Comparison of ENCODE assay signal across 8 mouse cellular contexts in the genomic region with DNA sequence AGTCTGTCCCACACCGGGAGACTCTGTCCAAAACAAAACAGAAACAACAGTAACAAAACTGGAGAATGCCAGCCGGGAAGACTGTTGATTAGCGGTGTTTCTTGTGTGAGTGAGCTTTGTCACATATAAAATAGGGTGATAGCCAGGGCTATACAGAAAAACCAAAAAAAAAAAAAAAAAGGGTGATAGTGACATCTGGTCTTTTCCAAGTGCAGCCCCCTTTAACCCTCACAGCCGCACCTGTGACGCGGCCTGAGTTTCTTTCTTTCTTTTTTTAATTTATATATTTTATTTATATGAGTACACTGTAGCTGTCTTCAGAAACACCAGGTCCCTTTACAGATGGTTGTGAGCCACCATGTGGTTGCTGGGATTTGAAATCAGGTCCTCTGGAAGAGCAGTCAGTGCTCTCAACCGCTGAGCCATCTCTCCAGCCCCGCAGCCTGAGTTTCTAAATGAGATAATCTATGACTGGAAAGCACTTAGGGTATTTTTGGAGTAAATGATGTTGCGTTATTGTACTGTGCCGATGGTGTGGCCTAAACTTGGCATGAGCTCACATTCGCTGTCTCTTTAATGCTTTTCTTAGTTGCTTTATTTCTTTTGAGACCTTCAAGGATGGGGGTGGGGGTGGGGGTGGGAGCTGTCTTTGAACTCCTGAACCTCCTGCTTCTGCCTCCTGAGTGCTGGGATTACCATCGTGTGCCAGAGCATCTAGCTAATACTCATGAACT. TPM values are rescaled to one million over a fixed set of nuclear protein-coding genes. Genes with fewer than 3 reads are reported as not detected.
DNase-seq lines count a peak whose midpoint lies in the region; ATAC-seq and TF ChIP-seq lines count a peak whose summit lies in the region.

No protein-coding gene starts in this region.

- H3K9me3 ChIP-seq in limb, embryonic 14.5 days (ENCODE audit: control insufficient read depth, low read length) = no peaks in the 10 kb centered on the region
- H3K9me3 ChIP-seq in stomach, embryonic 16.5 days (replicated peaks; ENCODE audit: control insufficient read depth, low read length) = no peaks in the 10 kb centered on the region

- no peak for TF ChIP-seq POLR2A in cerebellum, adult 2 months (IDR thresholded peaks at IDR 0.05; ENCODE audit: borderline replicate concordance, insufficient read depth, low read length)
- TF ChIP-seq POLR2A in thymus, adult 2 months (IDR thresholded peaks at IDR 0.05; ENCODE audit: control insufficient read depth, extremely low read depth, insufficient read depth, low read length, poor library complexity) = no peak
- no peak for TF ChIP-seq POLR2A in limb, embryonic 14.5 days (IDR thresholded peaks at IDR 0.05; ENCODE audit: borderline replicate concordance, extremely low read depth, insufficient read depth, insufficient read length)

- H3K4me1 ChIP-seq in cerebellum, adult 2 months (ENCODE audit: control insufficient read depth, insufficient read depth, low read length) = peaks cover 9% of the 10 kb centered on the region
- H3K4me1 ChIP-seq in thymus, adult 2 months (replicated peaks; ENCODE audit: control insufficient read depth, insufficient read depth, low read length) = peaks cover 2% of the 10 kb centered on the region
- peaks cover 24% of the 10 kb centered on the region for H3K4me1 ChIP-seq in limb, embryonic 14.5 days (ENCODE audit: control insufficient read depth, insufficient read depth, low read length)
- H3K4me1 ChIP-seq in stomach, embryonic 16.5 days (ENCODE audit: control insufficient read depth, insufficient read depth, low read length) = peaks cover 27% of the 10 kb centered on the region

- H3K36me3 ChIP-seq in thymus, adult 2 months (ENCODE audit: control insufficient read depth, insufficient read depth, low read length) = no peaks in the 10 kb centered on the region
- no peaks in the 10 kb centered on the region for H3K36me3 ChIP-seq in limb, embryonic 14.5 days (ENCODE audit: control insufficient read depth, insufficient read depth, low read length)
- no peaks in the 10 kb centered on the region for H3K36me3 ChIP-seq in stomach, embryonic 16.5 days (ENCODE audit: control insufficient read depth, insufficient read depth, low read length)

- intact Hi-C loops in left cerebral cortex, postnatal 36 days (cut with DNase I) = no loop called here

- peak overlapping the region; percentile 61 for H3K9ac ChIP-seq in limb, embryonic 14.5 days (ENCODE audit: low read depth, low read length, severe bottlenecking)
- H3K9ac ChIP-seq in stomach, embryonic 16.5 days (ENCODE audit: low read length) = peak overlapping the region; percentile 86

- TF ChIP-seq CTCF in cerebellum, adult 2 months (IDR thresholded peaks at IDR 0.05; ENCODE audit: borderline replicate concordance, insufficient read depth, low read depth, low read length) = no peak
- TF ChIP-seq CTCF in thymus, adult 2 months (IDR thresholded peaks at IDR 0.05; ENCODE audit: borderline replicate concordance, control insufficient read depth, extremely low read depth, insufficient read depth, low read length, poor library complexity) = no peak

- 23% methylated on average over 12 of the region's 12 CpGs for WGBS in cerebellum, adult 2 months
- WGBS in thymus, adult 2 months = 61% methylated on average over 12 of the region's 12 CpGs
- WGBS in limb, embryonic 14.5 days = 42% methylated on average over 12 of the region's 12 CpGs
- 38% methylated on average over 12 of the region's 12 CpGs for WGBS in stomach, embryonic 16.5 days

- H3K4me2 ChIP-seq in limb, embryonic 14.5 days (replicated peaks; ENCODE audit: low read depth, low read length, severe bottlenecking) = peak overlapping the region; percentile 45
- peak overlapping the region; percentile 63 for H3K4me2 ChIP-seq in stomach, embryonic 16.5 days (ENCODE audit: low read depth, low read length)

- H3K27me3 ChIP-seq in cerebellum, adult 2 months (ENCODE audit: control insufficient read depth, insufficient read depth, low read length) = no peaks in the 10 kb centered on the region
- H3K27me3 ChIP-seq in thymus, adult 2 months (ENCODE audit: control insufficient read depth, insufficient read depth, low read length) = no peaks in the 10 kb centered on the region
- H3K27me3 ChIP-seq in limb, embryonic 14.5 days (ENCODE audit: control insufficient read depth, insufficient read depth, low read length) = no peaks in the 10 kb centered on the region
- H3K27me3 ChIP-seq in stomach, embryonic 16.5 days (ENCODE audit: control insufficient read depth, insufficient read depth, low read length) = no peaks in the 10 kb centered on the region

- peak overlapping the region; percentile 55 for H3K4me3 ChIP-seq in cerebellum, adult 2 months (replicated peaks; ENCODE audit: insufficient read depth, low read depth, low read length)
- peak overlapping the region; percentile 97 for H3K4me3 ChIP-seq in thymus, adult 2 months (ENCODE audit: control insufficient read depth, insufficient read depth, low read length)
- peak overlapping the region; percentile 40 for H3K4me3 ChIP-seq in limb, embryonic 14.5 days (replicated peaks; ENCODE audit: low read length)
- H3K4me3 ChIP-seq in stomach, embryonic 16.5 days (replicated peaks; ENCODE audit: low read length) = peak overlapping the region; percentile 61

- no peak for DNase-seq in cerebellum, adult 2 months
- DNase-seq in cerebellum, adult 18-20 months = no peak
- no peak for DNase-seq in thymus, adult 2 months
- no peak for DNase-seq in thymus, postnatal 4 days
- no peak for DNase-seq in limb, embryonic 14.5 days (ENCODE audit: low spot score)
- DNase-seq in spleen, postnatal 14 days (ENCODE audit: low spot score in 2 of 2) = no peak
- no peak for DNase-seq in left cerebral cortex, postnatal 36 days (ENCODE audit: low spot score in 2 of 2)

- H3K27ac ChIP-seq in cerebellum, adult 2 months (ENCODE audit: insufficient read depth, low read length) = peak overlapping the region; percentile 83
- peak overlapping the region; percentile 94 for H3K27ac ChIP-seq in thymus, adult 2 months (ENCODE audit: control insufficient read depth, insufficient read depth, low read length)
- peak overlapping the region; percentile 69 for H3K27ac ChIP-seq in limb, embryonic 14.5 days (replicated peaks; ENCODE audit: low read depth, low read length)
- peak overlapping the region; percentile 94 for H3K27ac ChIP-seq in stomach, embryonic 16.5 days (ENCODE audit: low read length)

- ATAC-seq in limb, embryonic 14.5 days (ENCODE audit: low FRiP score, low read depth) = 0 out of 2 replicates have a peak, but pooled peaks have one; percentile 1
- ATAC-seq in stomach, embryonic 16.5 days (ENCODE audit: insufficient read depth, low FRiP score) = no peak

RNA-seq across cellular contexts. Expression of gene Tuba1a, which starts 32.6 kb away (rescaled TPM):
- polyA plus RNA-seq in cerebellum, adult 2 months (2012; rRNA removed) = 1,294 and 1,344 TPM in 2 replicates
- polyA plus RNA-seq in thymus, adult 2 months (2012; rRNA removed) = 373 and 432 TPM in 2 replicates
- 1,030 and 1,250 TPM in 2 replicates for polyA plus RNA-seq in limb, embryonic 14.5 days (2012; rRNA removed)
- polyA plus RNA-seq in limb, embryonic 14.5 days (2014; fragmentation: Nextera tagmentation; extraction: Ambion mirVana) = 1,263 and 1,288 TPM in 2 replicates
- polyA plus RNA-seq in stomach, embryonic 16.5 days (2015; fragmentation: Nextera tagmentation; extraction: Ambion mirVana) = 1,001 and 1,036 TPM in 2 replicates
- total RNA-seq in left cerebral cortex, postnatal 36 days (2021) = 1,000 to 10,000 TPM in 1 of 2 experiments, 100 to 1,000 TPM in 1; 932 to 1,107 TPM

RNA-seq across cellular contexts. Expression of gene Gm49450, which starts 32.8 kb away (rescaled TPM):
- 0.75 and 2.6 TPM in 2 replicates for polyA plus RNA-seq in cerebellum, adult 2 months (2012; rRNA removed)
- 82.1 and 153 TPM in 2 replicates for polyA plus RNA-seq in thymus, adult 2 months (2012; rRNA removed)
- 15.1 and 159 TPM in 2 replicates for polyA plus RNA-seq in limb, embryonic 14.5 days (2012; rRNA removed)
- polyA plus RNA-seq in limb, embryonic 14.5 days (2014; fragmentation: Nextera tagmentation; extraction: Ambion mirVana) = not detected in 2 replicates
- not detected in 2 replicates for polyA plus RNA-seq in stomach, embryonic 16.5 days (2015; fragmentation: Nextera tagmentation; extraction: Ambion mirVana)
- total RNA-seq in left cerebral cortex, postnatal 36 days (2021) = not detected

RNA-seq across cellular contexts. Expression of gene Tuba1c, which starts 43.5 kb away (rescaled TPM):
- polyA plus RNA-seq in cerebellum, adult 2 months (2012; rRNA removed) = 6.4 and 9.0 TPM in 2 replicates
- 294 and 330 TPM in 2 replicates for polyA plus RNA-seq in thymus, adult 2 months (2012; rRNA removed)
- 192 and 293 TPM in 2 replicates for polyA plus RNA-seq in limb, embryonic 14.5 days (2012; rRNA removed)
- 150 and 162 TPM in 2 replicates for polyA plus RNA-seq in limb, embryonic 14.5 days (2014; fragmentation: Nextera tagmentation; extraction: Ambion mirVana)
- polyA plus RNA-seq in stomach, embryonic 16.5 days (2015; fragmentation: Nextera tagmentation; extraction: Ambion mirVana) = 196 and 209 TPM in 2 replicates
- 10 to 100 TPM; 60.3 to 78.5 TPM for total RNA-seq in left cerebral cortex, postnatal 36 days (2021)

RNA-seq across cellular contexts. Expression of gene Tuba1b, which starts 51.8 kb away (rescaled TPM):
- 1,352 and 1,359 TPM in 2 replicates for polyA plus RNA-seq in cerebellum, adult 2 months (2012; rRNA removed)
- polyA plus RNA-seq in thymus, adult 2 months (2012; rRNA removed) = 3,866 and 5,106 TPM in 2 replicates
- polyA plus RNA-seq in limb, embryonic 14.5 days (2012; rRNA removed) = 2,384 and 3,894 TPM in 2 replicates
- 1,587 and 1,605 TPM in 2 replicates for polyA plus RNA-seq in limb, embryonic 14.5 days (2014; fragmentation: Nextera tagmentation; extraction: Ambion mirVana)
- polyA plus RNA-seq in stomach, embryonic 16.5 days (2015; fragmentation: Nextera tagmentation; extraction: Ambion mirVana) = 1,202 and 1,296 TPM in 2 replicates
- total RNA-seq in left cerebral cortex, postnatal 36 days (2021) = 100 to 1,000 TPM; 509 to 602 TPM

Comparison
In these comparisons a context has a peak if more than half of its experiments do, and no peak if none do; other contexts are left out.
1. H3K4me3 ChIP-seq: peak in every context shown above with its lines; median percentile 97 in thymus, adult 2 months; 61 in stomach, embryonic 16.5 days; 55 in cerebellum, adult 2 months; 40 in limb, embryonic 14.5 days.
2. RNA of gene Tuba1c, which starts 43.5 kb away (polyA plus RNA-seq): 294 to 330 TPM in thymus, adult 2 months, 196 to 209 TPM in stomach, embryonic 16.5 days and 150 to 293 TPM in limb, embryonic 14.5 days; 6.4 to 9.0 TPM in cerebellum, adult 2 months; every median in the first group is over 10 times any median in the second.
3. Peak in every context shown above with its lines, with median percentiles within 50 percentile points of each other: H3K27ac ChIP-seq.